23 mouse cellular contexts compared by ENCODE assay signal in genomic region chr9:90059828-90060573, GRCm38 (mm10). TPM values are rescaled to one million over a fixed set of nuclear protein-coding genes. Genes with fewer than 3 reads are reported as not detected.
A peak's percentile ranks its signal among the peaks of the same experiment; 100 is the strongest.
DNase-seq lines count a peak whose midpoint lies in the region; ATAC-seq and TF ChIP-seq lines count a peak whose summit lies in the region.
"Had no signal": no experiment of that assay in that cellular context is flagged by ENCODE, and none has a peak within 500 bp of the region (broad histone marks: within the 10 kb centered on the region; RNA-seq: fewer than 3 reads in every experiment).

No protein-coding gene starts in this region.

- H3K9ac ChIP-seq in hindbrain, embryonic 11.5 days (ENCODE audit: low read depth, low read length): no peak overlapping the region
- H3K9ac ChIP-seq: forebrain, embryonic 15.5 days; heart, embryonic 13.5 days; liver, embryonic 15.5 days had no signal

- H3K9me3 ChIP-seq in hindbrain, embryonic 11.5 days (ENCODE audit: control insufficient read depth, low read length): no peaks in the 10 kb centered on the region
- H3K9me3 ChIP-seq: forebrain, embryonic 15.5 days; heart, embryonic 13.5 days; liver, embryonic 15.5 days; megakaryocyte, embryonic 14.5 days had no signal

- no peak for TF ChIP-seq CTCF in bone marrow, adult 2 months (IDR thresholded peaks at IDR 0.05; ENCODE audit: control insufficient read depth, insufficient read depth, low read length)

- no peak for TF ChIP-seq POLR2A in bone marrow, adult 2 months (IDR thresholded peaks at IDR 0.05; ENCODE audit: borderline replicate concordance, control insufficient read depth, low read depth, low read length)

- peak; percentile 58 for DNase-seq in lung, postnatal 36 days
- no peak for DNase-seq in lung, postnatal 10 days
- peak; percentile 82 to 84 for DNase-seq in spleen, postnatal 36 days (ENCODE audit: low spot score in 2 of 2)
- no peak for DNase-seq in hindbrain, embryonic 11.5 days (ENCODE audit: low spot score)
- no peak for DNase-seq in embryo, embryonic 11 days
- DNase-seq: cerebellum, postnatal 36 days; heart, postnatal 36 days; kidney, adult 11 months; right cerebral cortex, postnatal 25 days; thymus, postnatal 25 days had no signal

- no peak overlapping the region for H3K4me2 ChIP-seq in hindbrain, embryonic 11.5 days (replicated peaks; ENCODE audit: low read depth, low read length)
- H3K4me2 ChIP-seq: forebrain, embryonic 15.5 days; heart, embryonic 13.5 days; liver, embryonic 15.5 days had no signal

- 9% methylated on average over 9 of the region's 9 CpGs for WGBS in bone marrow, adult 2 months
- 90% methylated on average over 9 of the region's 9 CpGs for WGBS in hindbrain, embryonic 11.5 days

- no peak overlapping the region for H3K4me3 ChIP-seq in bone marrow, adult 2 months (replicated peaks; ENCODE audit: control insufficient read depth, low read depth, low read length)
- H3K4me3 ChIP-seq in hindbrain, embryonic 11.5 days (ENCODE audit: low read depth, low read length): no peak overlapping the region
- H3K4me3 ChIP-seq: erythroblast, embryonic 14.5 days; forebrain, embryonic 15.5 days; heart, embryonic 13.5 days; layer of hippocampus, adult 2 months; left cerebral cortex, adult 2 months; liver, embryonic 15.5 days; megakaryocyte, embryonic 14.5 days had no signal

- H3K27ac ChIP-seq in bone marrow, adult 2 months (ENCODE audit: control insufficient read depth, insufficient read depth, low read depth, low read length, poor library complexity): peak overlapping the region; percentile 62
- H3K27ac ChIP-seq in hindbrain, embryonic 11.5 days (ENCODE audit: low read depth, low read length): no peak overlapping the region
- H3K27ac ChIP-seq: forebrain, embryonic 15.5 days; heart, embryonic 13.5 days; hindbrain, postnatal 0 days; kidney, postnatal 0 days; layer of hippocampus, adult 2 months; left cerebral cortex, adult 2 months; liver, embryonic 15.5 days; stomach, postnatal 0 days had no signal

- peak; percentile 48 to 57 for ATAC-seq in hematopoietic stem cell, adult 5-6 weeks (replicated peaks in 1 of 2; ENCODE audit: insufficient read depth in 1 of 2, low FRiP score in 2 of 2, low TSS enrichment in 1 of 2, low read depth in 1 of 2, poor library complexity in 2 of 2, severe bottlenecking in 2 of 2)
- no peak for ATAC-seq in hindbrain, embryonic 11.5 days (ENCODE audit: low FRiP score)
- ATAC-seq: forebrain, embryonic 15.5 days; hindbrain, postnatal 0 days; midbrain, embryonic 16.5 days had no signal

- H3K27me3 ChIP-seq in hindbrain, embryonic 11.5 days (ENCODE audit: control insufficient read depth, insufficient read depth, low read length): no peaks in the 10 kb centered on the region
- H3K27me3 ChIP-seq: forebrain, embryonic 15.5 days; heart, embryonic 13.5 days had no signal

- peaks cover 7% of the 10 kb centered on the region for H3K4me1 ChIP-seq in bone marrow, adult 2 months (ENCODE audit: control insufficient read depth, insufficient read depth, low read length)
- no peaks in the 10 kb centered on the region for H3K4me1 ChIP-seq in hindbrain, embryonic 11.5 days (replicated peaks; ENCODE audit: control insufficient read depth, insufficient read depth, low read length)
- H3K4me1 ChIP-seq: liver, embryonic 15.5 days had no signal

- H3K36me3 ChIP-seq in hindbrain, embryonic 11.5 days (ENCODE audit: control insufficient read depth, insufficient read depth, low read length): no peaks in the 10 kb centered on the region
- H3K36me3 ChIP-seq: forebrain, embryonic 15.5 days; heart, embryonic 13.5 days had no signal

RNA-seq across cellular contexts. Expression of gene Ctsh, which starts 6.0 kb away (rescaled TPM):
- 27.7 and 112 TPM in 2 replicates for polyA plus RNA-seq in bone marrow, adult 2 months (2011; ENCODE audit: insufficient read depth, insufficient read length, low replicate concordance, missing spikeins)
- 11.7 and 24.2 TPM in 2 replicates for total RNA-seq in hematopoietic stem cell, adult 5-6 weeks (2017)
- polyA plus RNA-seq in hindbrain, embryonic 11.5 days (2014; fragmentation: Nextera tagmentation; extraction: Ambion mirVana): 11.1 and 11.6 TPM in 2 replicates

RNA-seq across cellular contexts. Expression of gene Morf4l1, which starts 54.6 kb away (rescaled TPM):
- 129 and 177 TPM in 2 replicates for polyA plus RNA-seq in bone marrow, adult 2 months (2011; ENCODE audit: insufficient read depth, insufficient read length, low replicate concordance, missing spikeins)
- 276 and 334 TPM in 2 replicates for total RNA-seq in hematopoietic stem cell, adult 5-6 weeks (2017)
- 533 and 557 TPM in 2 replicates for polyA plus RNA-seq in hindbrain, embryonic 11.5 days (2014; fragmentation: Nextera tagmentation; extraction: Ambion mirVana)

Comparison
In these comparisons a context has a peak if more than half of its experiments do, and no peak if none do; other contexts are left out.
1. DNase-seq: peak in lung, postnatal 36 days (single experiment) and spleen, postnatal 36 days (2 of 2); none in lung, postnatal 10 days (single experiment), hindbrain, embryonic 11.5 days (single experiment) and embryo, embryonic 11 days (single experiment).